Mouse (Mus musculus): ENCODE measurements around the gene Lztfl1.

DNA sequence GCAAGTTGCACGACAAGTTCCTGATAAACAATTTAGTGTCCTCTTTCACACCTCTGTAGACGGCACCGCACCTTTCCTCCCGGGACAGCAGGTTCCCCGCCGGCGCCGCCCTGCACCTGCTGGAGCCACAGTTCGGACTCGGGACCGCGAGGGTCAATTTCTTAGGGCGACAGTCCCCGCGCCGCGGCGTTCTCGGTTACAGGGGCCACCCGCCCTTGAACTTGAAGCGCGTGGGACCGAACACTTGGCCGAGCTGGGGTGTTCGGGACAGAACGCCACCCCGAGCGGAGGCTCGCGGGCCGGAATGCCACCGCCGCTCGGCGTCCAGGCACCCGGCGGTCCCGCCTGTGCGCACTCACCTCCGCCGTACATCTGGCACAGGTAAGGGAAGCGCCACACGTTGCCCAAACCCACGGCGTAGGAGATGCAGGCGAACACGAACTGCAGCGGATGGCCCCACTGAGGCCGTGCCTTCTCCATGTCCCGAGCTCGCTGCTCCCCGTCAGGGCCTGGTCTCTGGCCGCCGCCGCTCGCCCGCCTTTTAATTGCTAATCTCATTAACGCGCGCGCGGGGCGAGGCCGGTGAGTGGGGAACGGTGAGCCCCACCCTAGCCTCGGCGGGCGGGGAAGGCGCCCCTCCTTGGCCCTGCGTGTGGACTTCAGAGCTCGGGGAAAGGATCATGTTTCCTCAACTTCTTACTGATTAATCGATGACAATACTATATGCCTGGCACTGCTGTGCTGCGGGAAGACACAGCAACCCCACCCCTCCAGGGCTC lies 39.0 kb downstream of the Lztfl1 start, which contains the start of the genes Ccr9 and Slc6a20a:
- TF ChIP-seq CTCF (IDR thresholded peaks at IDR 0.05; ENCODE audit: insufficient read depth, low read length), result no peak
- no peak for TF ChIP-seq POLR2A (IDR thresholded peaks at IDR 0.05; ENCODE audit: borderline replicate concordance, extremely low read depth, low read depth, low read length)

All from lung, adult 2 months (tissue).